Mouse (Mus musculus) intestine, embryonic 14.5 days (tissue): ENCODE measurements around the gene Fam160a1. TPM values are rescaled to one million over a fixed set of nuclear protein-coding genes. Genes with fewer than 3 reads are reported as not detected.

Source experiments
- ATAC-seq: fragments of 200-750 bp; cut with Nextera tagmentation; replicated peaks from 2 replicates; pipeline ENCODE4 v1.8.0; 2017; ENCODE audit warnings: low read depth, moderate number of reproducible peaks, moderate TSS enrichment, moderate library complexity; ENCODE audit not compliant: low FRiP score, low TSS enrichment
- DNase-seq: peaks from one replicate; pipeline ENCODE4 v3.0.0-alpha.2; 2018; ENCODE audit warnings: low spot score
- H3K27ac ChIP-seq: fragments of 300-500 bp; sonication (generic); 2 replicates; pipeline ENCODE4 v1.5.1; 2014; ENCODE audit warnings: low read depth, mild to moderate bottlenecking, control low read depth
- H3K27me3 ChIP-seq: fragments of 300-500 bp; sonication (generic); replicated peaks from 2 replicates; pipeline ENCODE4 v1.6.1; 2014; ENCODE audit warnings: low read length, control low read depth; ENCODE audit not compliant: control insufficient read depth, insufficient read depth
- H3K36me3 ChIP-seq: fragments of 300-500 bp; sonication (generic); 2 replicates; pipeline ENCODE4 v1.6.1; 2014; ENCODE audit warnings: low read length, control low read depth; ENCODE audit not compliant: control insufficient read depth, insufficient read depth
- H3K4me1 ChIP-seq: fragments of 300-500 bp; sonication (generic); replicated peaks from 2 replicates; pipeline ENCODE4 v1.6.1; 2014; ENCODE audit warnings: low read length, control low read depth, mixed read lengths; ENCODE audit not compliant: control insufficient read depth, insufficient read depth
- H3K4me2 ChIP-seq: fragments of 300-500 bp; sonication (generic); 2 replicates; pipeline ENCODE4 v1.6.1; 2014; ENCODE audit warnings: low read length
- H3K4me3 ChIP-seq: fragments of 300-500 bp; sonication (generic); 2 replicates; pipeline ENCODE4 v1.5.1; 2014; ENCODE audit warnings: low read depth, low read length, control low read depth, mixed read lengths
- H3K9ac ChIP-seq: fragments of 300-500 bp; sonication (generic); 2 replicates; pipeline ENCODE4 v1.6.1; 2014; ENCODE audit warnings: mild to moderate bottlenecking, low read length
- H3K9me3 ChIP-seq: fragments of 300-500 bp; sonication (generic); 2 replicates; pipeline ENCODE4 v1.6.1; 2016; ENCODE audit warnings: low read length, control low read depth; ENCODE audit not compliant: control insufficient read depth
- WGBS: fragments of 180-500 bp; shearing (Covaris S2); extraction: QIAGEN DNeasy Blood & Tissue Kit; methylation state at CpG from one replicate; pipeline ENCODE4 v1.1.7; 2014; 5-methylcytosine and 5-hydroxymethylcytosine counted together
- polyA plus RNA-seq: library from polyadenylated mRNA; unstranded; fragments of >200 nt; fragmentation: Nextera tagmentation; extraction: Ambion mirVana; gene quantifications from 2 replicates; pipeline ENCODE4 v1.2.1, GENCODE M21; 2014

Fam160a1 gene
- 3.3 and 4.2 TPM in 2 replicates for polyA plus RNA-seq

GRCm38 (mm10) chr3:85817191-85817590, at the start of gene Fam160a1:
Gene Fam160a1, minus strand, starts transcription at chr3:85817291.
- Histone ChIP-seq H3K4me1 (no peaks in the 10 kb centered on the region), H3K27me3 (no peaks in the 10 kb centered on the region), H3K9me3 (no peaks in the 10 kb centered on the region), H3K4me3 (no peak within 1 kb of the TSS), H3K4me2 (no peak within 1 kb of the TSS), H3K9ac (no peak within 1 kb of the TSS), H3K36me3 (no peaks in the 10 kb centered on the region), H3K27ac (no peak within 1 kb of the TSS)
- no peak for ATAC-seq
- no peak for DNase-seq
- 88% methylated on average over 2 of the region's 2 CpGs for WGBS

DNA sequence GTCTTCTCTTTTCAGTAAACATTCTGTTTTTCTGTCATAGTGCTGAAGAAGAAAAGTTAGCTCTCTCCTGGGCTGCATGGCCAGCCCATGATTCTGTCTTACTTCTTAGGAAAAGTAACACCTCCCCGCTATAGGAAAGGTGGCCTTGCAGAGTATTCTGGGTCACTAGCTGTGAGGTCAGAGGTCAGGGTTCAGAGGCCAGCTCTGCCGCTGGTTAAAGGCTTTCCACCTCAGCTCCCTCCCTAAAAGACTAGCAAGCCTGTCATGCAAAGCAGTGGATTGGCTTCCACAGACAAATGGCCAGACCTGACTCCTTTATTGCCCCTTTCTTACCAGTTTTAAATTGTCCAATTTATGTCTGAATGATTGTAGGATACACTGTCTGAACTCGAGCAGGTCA, 46.9 kb upstream of the Fam160a1 start:
- no peak overlapping the region for H3K9ac ChIP-seq
- H3K27me3 ChIP-seq: no peaks in the 10 kb centered on the region
- no peak for ATAC-seq
- no peaks in the 10 kb centered on the region; the same call in 1 of the 2 replicates for H3K9me3 ChIP-seq
- no peak overlapping the region for H3K4me2 ChIP-seq
- H3K4me1 ChIP-seq: no peaks in the 10 kb centered on the region
- 31% methylated on average over 3 of the region's 3 CpGs for WGBS
- no peaks in the 10 kb centered on the region for H3K36me3 ChIP-seq
- H3K4me3 ChIP-seq: no peak overlapping the region
- no peak for DNase-seq
- H3K27ac ChIP-seq: no peak overlapping the region

DNA sequence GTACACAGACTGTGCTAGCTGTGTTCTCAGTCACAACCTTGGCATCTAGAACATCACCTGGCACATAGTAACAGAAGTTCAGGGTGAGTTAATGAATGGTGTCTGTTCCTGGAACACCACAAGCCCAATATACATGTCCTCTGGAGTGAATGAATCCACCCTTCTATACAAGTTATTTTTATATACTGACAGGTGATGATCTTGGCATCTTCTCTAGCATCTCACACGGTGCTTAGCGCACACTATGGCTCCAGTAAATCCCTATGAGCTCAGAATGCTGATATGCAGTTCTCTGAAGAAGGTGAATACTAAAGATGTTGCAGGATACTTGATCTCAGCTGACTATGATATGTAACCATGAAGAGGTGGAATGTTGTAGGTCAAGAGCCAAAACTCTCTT, 45.8 kb upstream of the Fam160a1 start:
- no peak overlapping the region for H3K27ac ChIP-seq
- 93% methylated on average over 2 of the region's 2 CpGs for WGBS

GRCm38 (mm10) chr3:85860996-85861395, 43.9 kb upstream of the Fam160a1 start:
- no peak for DNase-seq
- Histone ChIP-seq H3K36me3 (no peaks in the 10 kb centered on the region), H3K27me3 (no peaks in the 10 kb centered on the region), H3K4me3 (no peak overlapping the region), H3K9ac (no peak overlapping the region), H3K4me2 (no peak overlapping the region), H3K27ac (no peak overlapping the region), H3K4me1 (no peaks in the 10 kb centered on the region), H3K9me3 (no peaks in the 10 kb centered on the region)
- ATAC-seq: no peak
- 86% methylated on average over 5 of the region's 5 CpGs for WGBS

More for the DNA sequence above, 45.8 kb upstream of the Fam160a1 start:
- H3K9ac ChIP-seq: no peak overlapping the region
- no peak overlapping the region for H3K4me3 ChIP-seq
- no peaks in the 10 kb centered on the region for H3K36me3 ChIP-seq
- no peak overlapping the region for H3K4me2 ChIP-seq
- H3K9me3 ChIP-seq: no peaks in the 10 kb centered on the region
- no peak for ATAC-seq
- DNase-seq: no peak
- no peaks in the 10 kb centered on the region for H3K4me1 ChIP-seq
- no peaks in the 10 kb centered on the region for H3K27me3 ChIP-seq

GRCm38 (mm10) chr3:85859311-85859710, 42.2 kb upstream of the Fam160a1 start:
- H3K9ac ChIP-seq: no peak overlapping the region
- no peak overlapping the region for H3K27ac ChIP-seq
- DNase-seq (no peak), ATAC-seq (no peak)
- H3K4me3 ChIP-seq: no peak overlapping the region
- no peaks in the 10 kb centered on the region for H3K36me3 ChIP-seq
- no peaks in the 10 kb centered on the region for H3K9me3 ChIP-seq
- WGBS: 71% methylated on average over 6 of the region's 6 CpGs
- H3K4me2 ChIP-seq: no peak overlapping the region
- no peaks in the 10 kb centered on the region for H3K27me3 ChIP-seq
- H3K4me1 ChIP-seq: no peaks in the 10 kb centered on the region

DNA sequence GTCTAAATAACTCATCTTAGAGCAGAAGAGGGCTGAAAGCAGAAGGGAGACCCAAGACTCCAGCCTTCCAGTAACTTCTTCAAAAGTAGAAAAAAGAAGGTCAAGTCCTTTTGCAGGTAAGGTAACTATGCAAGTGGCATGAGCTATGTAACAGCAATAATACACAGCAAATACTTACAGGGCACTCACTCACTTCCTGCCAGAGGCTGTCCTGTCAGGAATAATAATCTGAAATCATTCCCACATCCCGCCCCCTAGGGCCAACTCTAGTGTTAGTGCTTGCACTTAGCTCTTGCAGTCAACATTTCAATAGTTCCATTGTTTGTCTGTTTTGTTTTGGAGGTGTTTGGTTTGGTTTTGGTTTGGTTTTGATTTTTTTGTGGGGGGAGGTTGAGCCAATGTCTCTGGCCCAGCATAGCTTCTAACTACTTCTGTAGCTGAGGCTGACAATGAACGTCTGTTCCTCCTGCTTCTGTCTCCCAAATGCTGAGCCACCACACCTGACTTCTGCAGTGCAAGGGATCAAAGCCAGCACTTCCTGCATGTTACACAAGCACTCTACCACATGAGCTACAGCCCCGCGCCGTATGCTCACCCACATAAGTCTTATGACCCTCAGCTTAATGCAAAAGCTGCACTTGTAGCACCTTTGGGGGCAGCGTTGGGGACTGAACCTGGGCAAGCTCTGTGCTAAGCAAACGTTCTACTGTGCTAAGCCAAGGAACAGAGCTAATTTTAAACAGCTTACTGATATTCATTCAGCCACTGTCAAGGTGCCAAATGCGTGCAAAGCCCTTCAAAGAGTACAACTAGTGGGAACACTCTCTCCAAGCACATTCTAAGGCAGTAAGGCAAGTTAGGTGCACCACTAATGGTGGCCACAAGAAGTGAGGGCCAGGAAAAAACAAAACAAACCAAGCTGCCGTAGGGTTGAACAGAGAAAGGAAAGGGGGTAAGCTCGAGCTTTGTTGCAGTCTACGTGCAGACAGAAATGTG, 41.3 kb upstream of the Fam160a1 start:
- H3K36me3 ChIP-seq: no peaks in the 10 kb centered on the region
- no peak overlapping the region for H3K27ac ChIP-seq
- ATAC-seq (no peak), DNase-seq (no peak)
- no peak overlapping the region for H3K4me2 ChIP-seq
- no peak overlapping the region for H3K9ac ChIP-seq
- no peaks in the 10 kb centered on the region for H3K27me3 ChIP-seq
- H3K4me1 ChIP-seq: no peaks in the 10 kb centered on the region
- 71% methylated on average over 11 of the region's 11 CpGs for WGBS
- H3K9me3 ChIP-seq: no peaks in the 10 kb centered on the region
- no peak overlapping the region for H3K4me3 ChIP-seq

DNA sequence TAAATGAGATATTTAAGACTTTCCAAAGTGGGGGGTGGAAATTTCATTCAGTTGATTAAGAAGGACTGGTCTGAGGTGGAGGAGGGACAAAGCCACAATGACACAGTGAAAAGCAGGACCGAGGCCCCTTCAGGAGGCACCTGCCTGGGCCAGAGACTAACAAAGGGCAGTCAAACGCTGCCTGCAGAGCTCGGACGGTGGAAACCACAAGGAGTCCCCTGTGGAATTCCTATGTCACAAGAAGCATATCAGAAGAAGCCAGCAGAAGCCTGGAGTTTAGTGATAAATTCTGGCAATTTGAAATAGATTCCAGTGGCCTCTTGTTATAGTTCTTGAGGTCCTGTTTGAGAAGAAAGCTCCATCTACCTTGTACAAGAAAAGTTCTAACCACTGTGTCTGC, 40.0 kb upstream of the Fam160a1 start:
- no peak overlapping the region for H3K4me2 ChIP-seq
- H3K36me3 ChIP-seq: no peaks in the 10 kb centered on the region
- H3K27ac ChIP-seq: no peak overlapping the region
- 52% methylated on average over 4 of the region's 4 CpGs for whole genome bisulfite sequencing
- H3K27me3 ChIP-seq: no peaks in the 10 kb centered on the region
- H3K4me1 ChIP-seq: no peaks in the 10 kb centered on the region
- ATAC-seq (no peak), DNase-seq (no peak)
- H3K9me3 ChIP-seq: no peaks in the 10 kb centered on the region
- H3K4me3 ChIP-seq: no peak overlapping the region
- no peak overlapping the region for H3K9ac ChIP-seq

DNA sequence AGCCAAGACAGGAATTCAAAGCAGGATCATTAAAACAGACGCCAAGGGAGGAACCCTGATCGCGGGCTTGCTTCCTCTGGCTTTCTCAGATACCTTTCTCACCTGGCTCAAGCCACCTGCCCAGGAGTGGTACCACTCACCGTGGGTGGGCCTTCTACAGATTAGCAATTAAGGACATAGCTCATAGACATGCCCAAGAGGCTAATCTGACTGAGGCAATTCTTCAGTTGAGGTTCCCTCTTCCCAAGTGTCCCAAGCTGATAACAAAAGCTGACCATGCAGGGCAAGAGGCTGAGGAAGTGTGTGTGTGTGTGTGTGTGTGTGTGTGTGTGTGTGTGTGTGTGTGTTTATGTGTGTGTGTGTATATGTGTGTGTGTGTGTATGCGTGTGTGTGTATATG, 38.9 kb upstream of the Fam160a1 start:
- Histone ChIP-seq H3K4me1 (no peaks in the 10 kb centered on the region), H3K4me2 (no peak overlapping the region), H3K9ac (no peak overlapping the region), H3K36me3 (no peaks in the 10 kb centered on the region), H3K27me3 (no peaks in the 10 kb centered on the region), H3K27ac (no peak overlapping the region), H3K4me3 (no peak overlapping the region), H3K9me3 (no peaks in the 10 kb centered on the region)
- DNase-seq (no peak), ATAC-seq (no peak)
- 87% methylated on average over 5 of the region's 5 CpGs for WGBS

DNA sequence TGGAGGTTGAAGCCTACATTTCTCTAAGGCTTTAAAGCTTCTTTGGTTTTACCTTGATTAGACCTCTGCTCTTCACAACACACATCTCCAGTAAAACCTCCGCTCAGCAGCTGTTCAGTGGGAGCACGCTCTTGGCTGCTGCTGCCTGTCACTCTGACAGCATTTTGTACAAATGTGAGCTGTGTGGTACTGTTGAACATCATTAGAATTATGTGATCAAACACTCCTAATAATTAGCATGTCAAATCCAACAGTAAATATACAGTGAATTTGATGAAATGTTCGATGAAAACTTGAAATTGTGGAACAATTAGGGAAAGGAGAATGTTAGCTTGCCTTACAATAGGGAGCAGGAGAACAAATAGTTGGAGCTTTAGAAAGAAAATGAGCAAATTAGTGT, 38.0 kb upstream of the Fam160a1 start:
- no peak overlapping the region for H3K4me3 ChIP-seq
- WGBS: 88% methylated on average over 3 of the region's 3 CpGs
- H3K4me1 ChIP-seq: no peaks in the 10 kb centered on the region
- H3K27ac ChIP-seq: no peak overlapping the region
- no peaks in the 10 kb centered on the region for H3K36me3 ChIP-seq
- H3K4me2 ChIP-seq: no peak overlapping the region
- H3K9ac ChIP-seq: no peak overlapping the region
- DNase-seq (no peak), ATAC-seq (no peak)
- H3K27me3 ChIP-seq: no peaks in the 10 kb centered on the region
- H3K9me3 ChIP-seq: no peaks in the 10 kb centered on the region
